Mouse (Mus musculus) testis, adult 2 months (tissue): ENCODE results near the gene Slc12a9.

Source experiments
- CTCF ChIP-seq: fragments of 200-500 bp; IDR thresholded peaks from 2 replicates; pipeline ENCODE4 v1.5.1; 2012; ENCODE audit warnings: low read depth, mild to moderate bottlenecking, inconsistent platforms, low read length, moderate library complexity; ENCODE audit not compliant: control insufficient read depth, insufficient read depth, insufficient replicate concordance
- POLR2A ChIP-seq: fragments of 200-500 bp; IDR thresholded peaks from 2 replicates; pipeline ENCODE4 v1.6.1; 2012; ENCODE audit warnings: low read depth, mild to moderate bottlenecking, inconsistent platforms, low read length, moderate library complexity; ENCODE audit not compliant: control insufficient read depth

GRCm38 (mm10) chr5:137339290-137339979 lies 6.0 kb upstream of the Slc12a9 start:
- no peak for TF ChIP-seq CTCF
- TF ChIP-seq POLR2A, result no peak
